Mouse (Mus musculus) forebrain, postnatal 0 days (tissue): Measurements from ENCODE around the gene Gdf5. TPM values are rescaled to one million over a fixed set of nuclear protein-coding genes. Genes with fewer than 3 reads are reported as not detected.

Source experiments
- ATAC-seq: fragments of 200-750 bp; cut with Nextera tagmentation; 2 replicates; pipeline ENCODE4 v1.8.0; 2017; ENCODE audit warnings: mild to moderate bottlenecking, moderate library complexity
- DNase-seq: peaks from one replicate; pipeline ENCODE4 v3.0.0-alpha.2; 2015
- H3K27ac ChIP-seq: fragments of 300-500 bp; sonication (generic); 2 replicates; pipeline ENCODE4 v1.5.1; 2014; ENCODE audit warnings: low read depth, mild to moderate bottlenecking, antibody characterized with exemption, low read length, moderate library complexity, mixed read lengths
- H3K27me3 ChIP-seq: fragments of 300-500 bp; sonication (generic); 2 replicates; pipeline ENCODE4 v1.6.1; 2014; ENCODE audit warnings: mild to moderate bottlenecking, low read length, mixed read lengths; ENCODE audit not compliant: insufficient read depth
- H3K36me3 ChIP-seq: fragments of 300-500 bp; sonication (generic); 2 replicates; pipeline ENCODE4 v1.6.1; 2014; ENCODE audit warnings: mild to moderate bottlenecking, moderate library complexity; ENCODE audit not compliant: insufficient read depth
- H3K4me1 ChIP-seq: fragments of 300-500 bp; sonication (generic); 2 replicates; pipeline ENCODE4 v1.6.1; 2014; ENCODE audit warnings: antibody characterized with exemption; ENCODE audit not compliant: insufficient read depth
- H3K4me2 ChIP-seq: fragments of 300-500 bp; sonication (generic); 2 replicates; pipeline ENCODE4 v1.6.1; 2014; ENCODE audit warnings: low read depth, mild to moderate bottlenecking, moderate library complexity
- H3K4me3 ChIP-seq: fragments of 300-500 bp; sonication (generic); 2 replicates; pipeline ENCODE4 v1.5.1; 2014; ENCODE audit warnings: low read depth, low read length, mixed read lengths
- H3K9ac ChIP-seq: fragments of 300-500 bp; sonication (generic); 2 replicates; pipeline ENCODE4 v1.6.1; 2014; ENCODE audit warnings: mild to moderate bottlenecking
- H3K9me3 ChIP-seq: fragments of 300-500 bp; sonication (generic); 2 replicates; pipeline ENCODE4 v1.6.1; 2016; ENCODE audit warnings: low read length
- CTCF ChIP-seq: sonication (generic); IDR thresholded peaks from 2 replicates; pipeline ENCODE4 v1.5.1; 2016; ENCODE audit warnings: antibody characterized with exemption, control low read depth, low read depth
- WGBS: fragments of 180-500 bp; shearing (Covaris S2); extraction: QIAGEN DNeasy Blood & Tissue Kit; methylation state at CpG from one replicate; pipeline ENCODE4 v1.1.7; 2014; 5-methylcytosine and 5-hydroxymethylcytosine counted together
- polyA plus RNA-seq: library from polyadenylated mRNA; unstranded; fragments of >200 nt; fragmentation: Nextera tagmentation; extraction: Ambion mirVana; gene quantifications from 2 replicates; pipeline ENCODE4 v1.2.1, GENCODE M21; 2015
- total RNA-seq: library from RNA; depleted of rRNA; stranded (reverse); fragments of >200 nt; gene quantifications from 2 replicates; pipeline ENCODE4 v1.2.3, GENCODE M21; 2014; rRNA removed

The Gdf5 gene
- total RNA-seq (3.9 TPM in 2 replicates), polyA plus RNA-seq (3.7 and 3.8 TPM in 2 replicates)

DNA sequence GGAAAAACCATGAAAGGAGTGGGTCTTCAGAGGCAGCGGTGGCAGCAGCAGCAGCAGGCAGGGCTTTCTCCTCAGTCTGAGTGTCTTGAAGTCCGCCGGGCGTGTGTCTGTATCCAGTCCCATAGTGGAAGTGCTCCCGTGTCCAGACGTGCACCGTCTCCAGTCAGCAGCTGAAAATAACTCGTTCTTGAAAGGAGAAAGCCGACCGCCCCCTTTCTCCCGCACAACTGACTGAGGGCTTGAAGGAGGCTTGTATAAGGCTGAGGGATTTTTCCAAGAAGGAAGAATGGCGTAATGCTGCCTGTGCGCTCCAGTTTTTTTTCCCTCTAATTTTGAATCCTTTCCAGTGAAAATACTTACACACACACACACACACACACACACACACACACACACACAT lies at the start of gene Gdf5:
Gdf5 (minus strand) TSS at position 244 of the 400 bp plus-strand sequence.
- TF ChIP-seq CTCF, result no peak
- Histone ChIP-seq H3K9ac (0 out of 2 replicates have a peak within 1 kb of the TSS, but pooled peaks have one; percentile 10), H3K4me1 (no peaks in the 10 kb centered on the region), H3K4me2 (peak within 1 kb of the TSS; percentile 27), H3K4me3 (no peak within 1 kb of the TSS), H3K27ac (0 out of 2 replicates have a peak within 1 kb of the TSS, but pooled peaks have one; percentile 1), H3K9me3 (no peaks in the 10 kb centered on the region), H3K36me3 (no peaks in the 10 kb centered on the region), H3K27me3 (no peaks in the 10 kb centered on the region)
- peak; percentile 21 for DNase-seq
- WGBS, result 17% methylated on average over 13 of the region's 13 CpGs
- ATAC-seq, result no peak

DNA sequence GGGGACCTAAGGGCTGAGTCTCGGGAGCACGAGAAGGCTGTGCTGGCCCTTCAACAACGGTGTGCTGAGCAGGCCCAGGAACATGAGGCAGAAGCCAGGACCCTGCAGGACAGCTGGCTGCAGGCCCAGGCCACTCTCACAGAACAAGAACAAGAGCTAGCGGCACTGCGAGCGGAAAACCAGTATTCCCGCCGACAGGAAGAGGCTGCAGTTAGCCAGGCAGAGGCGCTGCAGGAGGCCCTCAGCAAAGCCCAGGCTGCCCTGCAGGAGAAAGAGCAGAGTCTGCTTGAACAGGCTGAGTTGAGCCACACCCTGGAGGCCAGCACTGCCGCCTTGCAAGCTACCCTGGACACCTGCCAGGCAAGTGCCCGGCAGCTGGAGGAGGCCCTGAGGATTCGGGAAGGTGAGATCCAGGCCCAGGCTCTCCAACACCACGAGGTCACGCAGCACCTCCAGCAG lies 46.7 kb upstream of the Gdf5 start:
- H3K9me3 ChIP-seq, result no peaks in the 10 kb centered on the region
- ATAC-seq (peak; percentile 58), DNase-seq (peak; percentile 36)
- TF ChIP-seq CTCF, result 0 out of 2 replicates have a peak, but pooled peaks have one; percentile 12
- peaks cover 94% of the 10 kb centered on the region for H3K36me3 ChIP-seq
- no peak overlapping the region for H3K4me3 ChIP-seq
- no peak overlapping the region for H3K9ac ChIP-seq
- no peaks in the 10 kb centered on the region for H3K27me3 ChIP-seq
- no peaks in the 10 kb centered on the region for H3K4me1 ChIP-seq
- H3K4me2 ChIP-seq, result no peak overlapping the region
- WGBS, result 67% methylated on average over 14 of the region's 14 CpGs
- H3K27ac ChIP-seq, result no peak overlapping the region; the same call in 1 of the 2 replicates

DNA sequence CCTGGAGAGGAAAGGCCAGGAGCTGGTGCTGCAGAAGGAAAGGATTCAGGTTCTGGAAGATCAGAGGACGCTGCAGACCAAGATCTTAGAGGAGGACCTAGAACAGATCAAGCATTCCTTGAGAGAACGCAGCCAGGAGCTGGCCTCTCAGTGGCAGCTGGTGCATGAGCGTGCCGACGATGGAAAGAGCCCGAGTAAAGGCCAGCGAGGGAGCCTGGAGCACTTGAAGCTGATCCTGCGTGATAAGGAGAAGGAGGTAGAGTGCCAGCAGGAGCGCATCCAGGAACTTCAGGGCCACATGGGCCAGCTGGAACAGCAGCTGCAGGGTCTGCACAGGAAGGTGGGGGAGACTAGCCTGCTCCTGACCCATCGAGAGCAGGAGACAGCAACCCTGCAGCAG lies 46.0 kb upstream of the Gdf5 start:
- Histone ChIP-seq H3K9me3 (no peaks in the 10 kb centered on the region), H3K27me3 (no peaks in the 10 kb centered on the region), H3K9ac (no peak overlapping the region), H3K27ac (no peak overlapping the region), H3K4me3 (no peak overlapping the region), H3K36me3 (peaks cover 93% of the 10 kb centered on the region), H3K4me2 (no peak overlapping the region), H3K4me1 (no peaks in the 10 kb centered on the region)
- WGBS, result 89% methylated on average over 10 of the region's 10 CpGs
- no peak for ATAC-seq
- TF ChIP-seq CTCF, result no peak
- no peak for DNase-seq

- TF ChIP-seq CTCF, result no peak
- Histone ChIP-seq H3K9ac (no peak overlapping the region), H3K27me3 (no peaks in the 10 kb centered on the region), H3K9me3 (no peaks in the 10 kb centered on the region), H3K4me2 (no peak overlapping the region), H3K36me3 (peaks cover 92% of the 10 kb centered on the region), H3K27ac (no peak overlapping the region), H3K4me3 (no peak overlapping the region), H3K4me1 (no peaks in the 10 kb centered on the region)
- 79% methylated on average over 4 of the region's 4 CpGs for WGBS
- DNase-seq, result no peak
- no peak for ATAC-seq
These were observed 43.9 kb upstream of the Gdf5 start for GRCm38 (mm10) chr2:155989085-155989484.

DNA sequence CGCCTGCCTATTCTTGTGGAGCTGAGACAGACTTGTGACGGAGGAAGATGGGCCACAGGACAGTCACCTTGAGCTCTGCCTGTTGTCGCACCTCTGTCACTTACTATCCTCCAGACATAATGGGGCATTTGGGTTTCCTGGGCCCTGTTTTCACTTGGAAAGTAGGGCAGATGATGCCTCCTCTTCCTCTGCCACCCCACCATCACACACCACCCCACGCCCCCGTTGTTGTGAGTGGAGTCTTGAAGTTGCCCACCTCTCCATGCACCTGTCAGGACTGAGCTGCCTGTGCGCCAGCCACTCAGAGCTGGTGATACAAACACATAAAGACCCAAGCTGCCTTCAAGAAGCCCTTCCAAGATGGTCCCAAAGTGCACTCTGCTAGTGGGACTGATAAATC lies 42.0 kb upstream of the Gdf5 start:
- no peak overlapping the region for H3K27ac ChIP-seq
- TF ChIP-seq CTCF, result no peak
- H3K4me2 ChIP-seq, result no peak overlapping the region
- H3K36me3 ChIP-seq, result peaks cover 89% of the 10 kb centered on the region
- ATAC-seq (no peak), DNase-seq (no peak)
- H3K4me1 ChIP-seq, result no peaks in the 10 kb centered on the region
- no peak overlapping the region for H3K9ac ChIP-seq
- 94% methylated on average over 6 of the region's 6 CpGs for WGBS
- no peaks in the 10 kb centered on the region for H3K9me3 ChIP-seq
- H3K4me3 ChIP-seq, result no peak overlapping the region
- no peaks in the 10 kb centered on the region for H3K27me3 ChIP-seq

DNA sequence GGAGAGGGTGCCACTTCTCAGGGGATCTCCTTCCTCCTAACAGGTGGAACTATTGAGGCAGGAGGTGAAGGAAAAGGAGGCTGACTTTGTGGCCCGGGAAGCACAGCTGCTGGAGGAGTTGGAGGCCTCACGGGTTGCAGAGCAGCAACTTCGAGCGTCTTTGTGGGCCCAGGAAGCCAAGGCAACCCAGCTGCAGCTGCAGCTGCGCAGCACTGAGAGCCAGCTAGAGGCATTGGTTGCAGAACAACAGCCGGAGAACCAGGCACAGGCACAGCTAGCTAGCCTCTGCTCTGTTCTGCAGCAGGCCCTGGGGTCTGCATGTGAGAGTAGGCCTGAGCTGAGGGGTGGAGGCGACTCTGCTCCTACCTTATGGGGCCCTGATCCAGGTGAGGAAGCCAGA lies 40.6 kb upstream of the Gdf5 start:
- DNase-seq, result no peak
- Histone ChIP-seq H3K4me3 (no peak overlapping the region), H3K27ac (no peak overlapping the region), H3K4me2 (no peak overlapping the region), H3K4me1 (no peaks in the 10 kb centered on the region), H3K36me3 (peaks cover 89% of the 10 kb centered on the region), H3K9me3 (no peaks in the 10 kb centered on the region), H3K27me3 (no peaks in the 10 kb centered on the region), H3K9ac (no peak overlapping the region)
- no peak for ATAC-seq
- 91% methylated on average over 7 of the region's 7 CpGs for WGBS
- TF ChIP-seq CTCF, result no peak

GRCm38 (mm10) chr2:155979328-155979991 lies 34.3 kb upstream of the Gdf5 start:
- Histone ChIP-seq H3K4me2 (no peak overlapping the region), H3K27me3 (no peaks in the 10 kb centered on the region), H3K36me3 (peaks cover 86% of the 10 kb centered on the region), H3K4me1 (no peaks in the 10 kb centered on the region), H3K4me3 (no peak overlapping the region), H3K9me3 (no peaks in the 10 kb centered on the region), H3K9ac (no peak overlapping the region), H3K27ac (no peak overlapping the region)
- 88% methylated on average over 5 of the region's 5 CpGs for WGBS
- ATAC-seq (no peak), DNase-seq (no peak)
- no peak for TF ChIP-seq CTCF
